Mouse (Mus musculus) megakaryocyte, adult 5-6 weeks (primary cell): ENCODE results near the gene Ntn1. TPM values are rescaled to one million over a fixed set of nuclear protein-coding genes. Genes with fewer than 3 reads are reported as not detected.

Experiments used
- total RNA-seq, 2 experiments: library from RNA; stranded (forward) in 1 of 2; stranded (reverse) in 1 of 2; fragments of 153-499, 151-499 nt in 1 of 2; fragments of 221-1000, 200-1000 nt in 1 of 2; gene quantifications; 2 replicates each; pipeline versions ENCODE4 v1.2.3 to v1.2.4; 2015 to 2017

Gene Ntn1
- total RNA-seq, 2 experiments from 2014 or later: not detected

Other genes starting within 250 kb of the Ntn1 start
- 55.3 and 61.8 TPM in 2 replicates for gene Pik3r5, start 31.3 kb upstream of the Ntn1 start, total RNA-seq (2015)
- gene Pik3r5, start 31.3 kb upstream of the Ntn1 start, total RNA-seq (2017): 37.0 and 40.8 TPM in 2 replicates
- gene Pik3r6, start 102.2 kb upstream of the Ntn1 start, total RNA-seq (2015): 35.9 TPM in 2 replicates
- gene Pik3r6, start 102.2 kb upstream of the Ntn1 start, total RNA-seq (2017): 63.6 and 67.3 TPM in 2 replicates
- 0.59 and 1.9 TPM in 2 replicates for gene Mfsd6l, start 155.4 kb upstream of the Ntn1 start, total RNA-seq (2015)
- 2.4 TPM in 2 replicates for gene Mfsd6l, start 155.4 kb upstream of the Ntn1 start, total RNA-seq (2017)
- gene Ccdc42, start 186.2 kb upstream of the Ntn1 start, total RNA-seq (2015): not detected in 2 replicates
- not detected in 2 replicates for gene Ccdc42, start 186.2 kb upstream of the Ntn1 start, total RNA-seq (2017)